Mouse (Mus musculus) neural tube, embryonic 14.5 days (tissue): ENCODE measurements around the gene Kdr. TPM values are rescaled to one million over a fixed set of nuclear protein-coding genes. Genes with fewer than 3 reads are reported as not detected.

Source experiments
- ATAC-seq: fragments of 200-750 bp; cut with Nextera tagmentation; 2 replicates; pipeline ENCODE4 v1.8.0; 2017; ENCODE audit warnings: low read depth, mild to moderate bottlenecking, moderate TSS enrichment, moderate library complexity
- H3K27ac ChIP-seq: fragments of 300-500 bp; sonication (generic); 2 replicates; pipeline ENCODE4 v1.5.1; 2014; ENCODE audit warnings: low read depth, mild to moderate bottlenecking, control low read depth, low read length, moderate library complexity, mixed read lengths
- H3K27me3 ChIP-seq: fragments of 300-500 bp; sonication (generic); 2 replicates; pipeline ENCODE4 v1.6.1; 2014; ENCODE audit warnings: low read length; ENCODE audit not compliant: control insufficient read depth, insufficient read depth
- H3K36me3 ChIP-seq: fragments of 300-500 bp; sonication (generic); 2 replicates; pipeline ENCODE4 v1.6.1; 2014; ENCODE audit warnings: low read length, mixed read lengths; ENCODE audit not compliant: control insufficient read depth, insufficient read depth
- H3K4me1 ChIP-seq: fragments of 300-500 bp; sonication (generic); 2 replicates; pipeline ENCODE4 v1.6.1; 2014; ENCODE audit warnings: low read length; ENCODE audit not compliant: control insufficient read depth, insufficient read depth
- H3K4me2 ChIP-seq: fragments of 300-500 bp; sonication (generic); 2 replicates; pipeline ENCODE4 v1.6.1; 2014; ENCODE audit warnings: mild to moderate bottlenecking, low read depth, low read length, control low read depth
- H3K4me3 ChIP-seq: fragments of 300-500 bp; sonication (generic); 2 replicates; pipeline ENCODE4 v1.5.1; 2014; ENCODE audit warnings: low read depth, low read length, control low read depth, mixed read lengths
- H3K9ac ChIP-seq: fragments of 300-500 bp; sonication (generic); replicated peaks from 2 replicates; pipeline ENCODE4 v1.6.1; 2014; ENCODE audit warnings: low read depth, mild to moderate bottlenecking, control low read depth, low read length, mixed read lengths
- H3K9me3 ChIP-seq: fragments of 300-500 bp; sonication (generic); 2 replicates; pipeline ENCODE4 v1.6.1; 2016; ENCODE audit warnings: low read length; ENCODE audit not compliant: control insufficient read depth
- WGBS: fragments of 180-500 bp; shearing (Covaris S2); extraction: QIAGEN DNeasy Blood & Tissue Kit; methylation state at CpG from one replicate; pipeline ENCODE4 v1.1.7; 2014; 5-methylcytosine and 5-hydroxymethylcytosine counted together
- polyA plus RNA-seq: library from polyadenylated mRNA; unstranded; fragments of >200 nt; fragmentation: Nextera tagmentation; extraction: Ambion mirVana; gene quantifications from 2 replicates; pipeline ENCODE4 v1.2.1, GENCODE M21; 2014

The Kdr gene
- polyA plus RNA-seq, 1 experiment from 2014 or later, result 12.0 TPM

DNA sequence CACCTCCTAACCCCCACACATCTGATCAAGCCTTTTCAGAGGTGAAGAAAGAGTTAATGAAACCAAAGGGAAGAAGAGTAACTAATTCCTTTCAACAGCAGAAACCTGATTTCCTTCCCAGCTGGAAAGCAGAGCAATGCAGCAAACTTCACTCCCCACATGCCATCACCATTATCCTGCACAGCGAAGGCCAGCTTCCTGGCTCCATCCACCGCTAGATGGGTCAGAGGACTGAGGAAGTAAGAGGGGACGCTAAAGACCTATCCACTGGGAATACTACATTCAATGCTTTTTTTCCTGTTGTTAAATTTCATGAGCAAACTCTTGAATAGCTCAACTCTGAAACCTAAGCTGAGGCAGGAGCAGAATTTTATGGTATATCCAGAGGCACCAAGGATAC lies 8.4 kb downstream of the Kdr start:
- WGBS, result 50% methylated on average over 3 of the region's 3 CpGs
- H3K4me3 ChIP-seq, result no peak overlapping the region
- no peak for ATAC-seq
- no peaks in the 10 kb centered on the region for H3K36me3 ChIP-seq
- H3K9ac ChIP-seq, result no peak overlapping the region
- no peaks in the 10 kb centered on the region for H3K27me3 ChIP-seq
- H3K4me2 ChIP-seq, result no peak overlapping the region
- H3K9me3 ChIP-seq, result no peaks in the 10 kb centered on the region
- H3K27ac ChIP-seq, result no peak overlapping the region
- H3K4me1 ChIP-seq, result no peaks in the 10 kb centered on the region

DNA sequence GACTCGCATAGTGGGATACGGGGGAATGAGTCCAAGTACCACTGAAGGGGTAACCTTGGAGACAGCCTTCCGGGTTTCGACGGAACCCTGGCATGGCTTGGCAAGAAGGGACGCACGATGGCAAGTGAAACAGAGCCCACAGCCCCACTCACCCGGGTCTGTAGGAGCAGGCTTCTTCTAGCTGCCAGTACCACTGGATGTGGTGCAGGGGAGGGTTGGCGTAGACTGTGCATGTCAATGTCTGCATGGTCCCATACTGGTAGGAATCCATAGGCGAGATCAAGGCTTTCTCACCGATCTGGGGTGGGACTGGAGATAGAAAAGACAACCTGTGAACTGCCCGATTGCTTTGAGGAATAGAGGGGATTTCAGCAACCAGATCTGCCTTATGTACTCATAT lies 15.7 kb downstream of the Kdr start:
- ATAC-seq, result no peak
- Histone ChIP-seq H3K4me3 (no peak overlapping the region), H3K9me3 (no peaks in the 10 kb centered on the region), H3K27me3 (no peaks in the 10 kb centered on the region), H3K36me3 (no peaks in the 10 kb centered on the region), H3K9ac (no peak overlapping the region), H3K4me2 (no peak overlapping the region), H3K4me1 (no peaks in the 10 kb centered on the region), H3K27ac (no peak overlapping the region)
- 90% methylated on average over 12 of the region's 12 CpGs for WGBS

DNA sequence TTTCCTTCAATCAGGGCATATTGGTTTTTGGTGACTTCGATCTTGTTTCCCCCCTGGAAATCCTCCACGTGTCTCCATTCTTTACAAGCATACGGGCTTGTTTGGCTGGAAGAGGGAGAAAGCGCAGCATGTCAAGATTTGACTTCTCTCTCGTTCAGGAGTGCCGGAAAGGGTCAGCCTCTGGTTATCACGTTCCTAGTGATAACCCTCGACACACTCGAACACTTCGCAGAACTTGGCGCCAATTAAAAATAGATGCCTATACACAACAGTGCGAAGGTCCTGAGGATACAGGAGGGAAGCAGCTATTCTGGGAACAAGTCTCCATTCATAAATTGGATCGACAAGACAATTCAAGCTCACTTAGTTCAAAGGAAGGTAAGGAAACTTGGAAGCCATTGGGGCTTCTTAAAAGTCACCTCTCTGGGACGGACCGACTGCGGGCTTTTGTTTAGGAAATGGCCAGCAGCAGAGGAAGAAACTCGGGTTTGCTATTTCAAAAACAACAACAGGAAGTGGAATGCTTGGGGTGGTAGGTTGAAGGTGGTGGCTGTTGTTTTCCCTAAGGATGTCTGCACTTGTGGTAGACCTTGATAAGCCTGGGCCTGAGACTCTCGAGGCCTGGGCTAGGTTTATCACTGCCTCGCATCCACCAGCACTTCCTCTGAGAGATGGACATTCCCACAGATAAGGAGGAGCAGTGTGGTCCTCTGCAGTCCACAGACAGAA lies 16.4 kb downstream of the Kdr start:
- Histone ChIP-seq H3K9me3 (no peaks in the 10 kb centered on the region), H3K4me3 (no peak overlapping the region), H3K4me1 (no peaks in the 10 kb centered on the region), H3K36me3 (no peaks in the 10 kb centered on the region), H3K9ac (no peak overlapping the region), H3K27me3 (no peaks in the 10 kb centered on the region), H3K27ac (no peak overlapping the region), H3K4me2 (no peak overlapping the region)
- 86% methylated on average over 19 of the region's 19 CpGs for WGBS
- no peak for ATAC-seq

DNA sequence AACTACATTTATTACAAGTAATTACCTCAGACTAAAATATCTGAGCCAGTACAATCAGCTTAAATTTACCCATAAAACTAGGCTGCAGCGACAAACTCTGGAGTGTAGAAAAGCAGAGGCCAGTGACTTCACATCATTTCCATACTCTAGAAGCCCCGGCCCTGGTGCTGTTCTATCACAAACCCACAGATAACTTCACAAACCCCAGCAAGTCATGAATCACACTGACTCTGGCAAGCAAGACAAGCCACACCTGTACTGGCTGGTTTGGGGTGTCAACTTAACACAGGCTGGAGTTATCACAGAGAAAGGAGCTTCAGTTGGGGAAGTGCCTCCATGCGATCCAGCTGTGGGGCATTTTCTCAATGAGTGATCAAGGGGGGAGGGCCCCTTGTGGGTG lies 18.4 kb downstream of the Kdr start:
- ATAC-seq, result no peak
- WGBS, result 79% methylated on average over 3 of the region's 3 CpGs

DNA sequence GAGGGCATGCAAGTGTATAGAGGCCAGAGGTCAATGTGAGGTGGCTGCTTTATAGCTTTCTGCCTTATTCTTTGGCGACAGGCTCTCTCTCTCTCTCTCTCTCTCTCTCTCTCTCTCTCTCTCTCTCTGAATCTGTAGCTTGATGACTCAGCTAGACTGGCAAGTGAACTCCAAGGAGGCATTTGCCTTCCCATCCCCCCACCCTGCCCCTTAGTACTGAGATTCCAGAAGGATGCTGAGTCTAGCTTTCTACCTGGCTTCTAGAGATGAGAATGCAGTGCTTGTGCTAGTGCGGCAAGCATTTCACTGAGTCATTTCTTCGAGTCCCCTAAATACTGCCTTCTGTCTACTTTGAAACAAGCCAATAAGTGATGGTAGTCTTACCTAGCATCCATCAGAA lies 21.7 kb downstream of the Kdr start:
- Histone ChIP-seq H3K27me3 (no peaks in the 10 kb centered on the region), H3K9me3 (no peaks in the 10 kb centered on the region), H3K4me3 (no peak overlapping the region), H3K36me3 (no peaks in the 10 kb centered on the region), H3K4me1 (no peaks in the 10 kb centered on the region), H3K9ac (no peak overlapping the region), H3K4me2 (no peak overlapping the region), H3K27ac (no peak overlapping the region)
- ATAC-seq, result no peak
- 70% methylated on average over 3 of the region's 3 CpGs for WGBS

More for the DNA sequence above, 18.4 kb downstream of the Kdr start:
- no peaks in the 10 kb centered on the region for H3K9me3 ChIP-seq
- H3K27ac ChIP-seq, result no peak overlapping the region
- no peaks in the 10 kb centered on the region for H3K4me1 ChIP-seq
- no peak overlapping the region for H3K9ac ChIP-seq
- no peak overlapping the region for H3K4me3 ChIP-seq
- H3K36me3 ChIP-seq, result no peaks in the 10 kb centered on the region
- H3K27me3 ChIP-seq, result no peaks in the 10 kb centered on the region
- H3K4me2 ChIP-seq, result no peak overlapping the region

DNA sequence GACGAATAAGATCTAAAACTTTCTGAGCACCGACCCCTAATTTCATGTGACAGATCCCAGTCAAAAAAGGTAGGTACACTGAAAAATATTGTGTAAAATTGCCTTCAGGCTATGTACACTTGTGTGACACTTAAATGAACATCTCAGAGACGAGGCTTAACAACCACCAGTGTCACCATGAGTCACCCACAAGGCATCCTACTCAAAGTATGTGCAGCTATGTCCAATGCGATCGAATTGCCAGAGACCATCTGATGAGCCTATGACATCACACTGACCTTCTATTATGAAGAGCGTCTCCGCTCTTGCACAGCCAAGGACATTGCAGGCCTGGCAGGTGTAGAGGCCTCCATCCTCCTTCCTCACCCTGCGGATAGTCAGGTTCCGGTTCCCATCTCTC lies 22.4 kb downstream of the Kdr start:
- H3K4me1 ChIP-seq, result no peaks in the 10 kb centered on the region
- no peaks in the 10 kb centered on the region for H3K36me3 ChIP-seq
- WGBS, result 95% methylated on average over 9 of the region's 9 CpGs
- H3K9ac ChIP-seq, result no peak overlapping the region
- ATAC-seq, result no peak
- no peaks in the 10 kb centered on the region for H3K9me3 ChIP-seq
- no peaks in the 10 kb centered on the region for H3K27me3 ChIP-seq
- no peak overlapping the region for H3K4me2 ChIP-seq
- H3K4me3 ChIP-seq, result no peak overlapping the region
- H3K27ac ChIP-seq, result no peak overlapping the region

DNA sequence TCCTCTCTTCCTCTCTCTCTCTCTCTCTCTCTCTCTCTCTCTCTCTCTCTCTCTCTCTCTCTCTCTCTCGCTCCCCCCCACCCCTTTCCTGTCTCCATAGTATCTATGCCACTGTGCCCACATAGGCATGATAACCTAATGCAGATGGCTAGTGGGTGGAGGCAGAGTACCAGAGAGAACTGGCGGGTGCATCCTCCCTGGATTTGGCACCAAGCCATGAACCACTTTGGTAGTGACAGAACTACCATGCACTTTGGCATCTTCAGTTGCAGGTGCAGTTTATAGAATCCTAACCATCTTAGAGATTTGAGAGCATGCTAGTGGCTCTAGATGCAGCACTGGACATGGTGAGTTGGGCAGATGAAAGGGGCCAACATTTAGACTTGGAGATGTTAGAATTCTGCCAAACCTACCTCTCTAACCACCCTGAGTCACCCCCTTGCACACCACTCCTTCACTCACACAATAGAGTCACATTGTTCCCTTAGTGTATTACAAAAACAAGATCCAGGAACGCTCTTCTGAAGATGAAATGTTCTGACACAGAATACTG lies 23.4 kb downstream of the Kdr start:
- Histone ChIP-seq H3K9ac (no peak overlapping the region), H3K36me3 (no peaks in the 10 kb centered on the region), H3K4me1 (no peaks in the 10 kb centered on the region), H3K27ac (no peak overlapping the region), H3K4me3 (no peak overlapping the region), H3K4me2 (no peak overlapping the region), H3K27me3 (no peaks in the 10 kb centered on the region), H3K9me3 (no peaks in the 10 kb centered on the region)
- 85% methylated on average over 3 of the region's 3 CpGs for WGBS
- no peak for ATAC-seq

DNA sequence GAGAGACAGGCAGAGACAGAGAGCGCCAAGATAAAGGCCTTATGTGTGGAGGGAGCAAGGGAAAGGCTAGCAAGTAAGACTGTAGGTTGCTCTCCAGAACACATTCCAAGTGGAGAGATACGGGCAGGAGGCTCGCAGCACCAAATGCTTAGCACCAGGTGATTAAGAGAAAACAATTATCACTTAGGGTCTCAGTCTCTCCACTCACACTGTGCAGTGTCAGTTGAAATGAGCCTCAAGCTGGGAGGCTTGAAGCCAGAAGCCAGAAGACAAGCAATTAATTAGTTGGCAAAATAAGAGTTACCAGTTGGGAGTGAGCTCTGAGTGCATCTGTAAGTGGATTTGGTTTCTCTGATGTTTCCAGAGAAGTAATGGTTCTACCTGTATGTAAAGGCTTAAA lies 24.0 kb downstream of the Kdr start:
- WGBS, result 73% methylated on average over 3 of the region's 3 CpGs
- H3K9me3 ChIP-seq, result no peaks in the 10 kb centered on the region
- H3K4me1 ChIP-seq, result no peaks in the 10 kb centered on the region
- ATAC-seq, result no peak
- H3K9ac ChIP-seq, result no peak overlapping the region
- no peak overlapping the region for H3K27ac ChIP-seq
- H3K27me3 ChIP-seq, result no peaks in the 10 kb centered on the region
- no peaks in the 10 kb centered on the region for H3K36me3 ChIP-seq
- no peak overlapping the region for H3K4me3 ChIP-seq
- no peak overlapping the region for H3K4me2 ChIP-seq

DNA sequence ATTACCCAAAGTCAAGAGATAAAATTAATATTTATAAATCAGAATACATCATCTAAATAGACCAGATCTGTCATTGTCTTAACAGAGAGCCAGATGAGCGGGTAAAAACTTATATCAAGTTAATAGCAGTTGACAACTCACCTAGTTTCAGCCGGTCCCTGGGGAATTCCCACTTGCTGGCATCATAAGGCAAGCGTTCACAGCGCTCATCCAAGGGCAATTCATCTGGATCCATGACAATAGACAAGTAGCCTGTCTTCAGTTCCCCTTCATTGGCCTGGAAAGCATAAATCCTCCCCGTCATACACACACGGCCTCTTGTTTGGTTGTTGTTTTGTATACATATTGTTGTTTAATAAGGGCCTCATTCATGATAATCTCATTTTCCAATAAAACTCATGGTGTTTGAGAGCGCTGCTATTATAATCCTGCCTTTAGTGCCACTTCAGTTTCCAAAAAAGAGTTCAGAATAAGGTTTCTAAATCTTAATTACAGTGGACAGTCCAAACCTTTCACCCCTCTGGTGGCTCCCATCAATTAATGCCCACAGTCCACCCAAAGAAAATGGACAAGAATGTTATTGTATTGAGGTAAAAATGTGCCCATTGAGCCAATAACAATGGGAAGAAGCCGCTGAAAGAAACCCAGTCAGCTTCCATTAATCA lies 26.0 kb downstream of the Kdr start:
- H3K27me3 ChIP-seq, result no peaks in the 10 kb centered on the region
- H3K27ac ChIP-seq, result no peak overlapping the region
- no peaks in the 10 kb centered on the region for H3K9me3 ChIP-seq
- ATAC-seq, result no peak
- 46% methylated on average over 8 of the region's 8 CpGs for WGBS
- no peak overlapping the region for H3K4me2 ChIP-seq
- no peaks in the 10 kb centered on the region for H3K4me1 ChIP-seq
- H3K9ac ChIP-seq, result no peak overlapping the region
- no peak overlapping the region for H3K4me3 ChIP-seq
- no peaks in the 10 kb centered on the region for H3K36me3 ChIP-seq
